Mouse (Mus musculus) ovary, postnatal 10 days (tissue): ENCODE measurements around the gene Usp12.

Experiments used
- DNase-seq: peaks from one replicate; pipeline ENCODE4 v3.0.0; 2022; ENCODE audit warnings: low spot score

The Usp12 gene

DNA sequence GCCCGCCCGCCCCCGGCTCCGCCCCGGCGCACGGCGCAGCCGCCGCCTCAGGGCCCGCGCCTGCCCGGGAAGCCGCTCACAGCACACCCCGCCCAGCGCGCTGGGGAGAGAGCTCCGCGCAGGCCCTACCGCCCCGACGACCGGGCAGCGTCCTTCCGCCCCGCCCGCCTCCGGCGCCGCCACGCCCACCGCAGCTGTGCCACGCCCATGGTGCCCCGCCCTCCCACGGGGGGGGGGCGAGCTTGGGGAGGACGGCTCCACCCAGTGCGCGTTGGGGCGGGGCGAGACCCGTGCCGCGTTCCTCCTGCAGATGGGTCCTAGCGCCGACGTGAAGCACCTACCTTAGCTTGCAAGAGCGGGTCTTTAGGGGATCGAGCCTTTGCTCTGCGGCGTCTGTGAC is at the start of gene Usp12:
TSS of gene Usp12 (minus strand) at position 154 of the 400 bp plus-strand sequence.
- peak; percentile 97 for DNase-seq

DNA sequence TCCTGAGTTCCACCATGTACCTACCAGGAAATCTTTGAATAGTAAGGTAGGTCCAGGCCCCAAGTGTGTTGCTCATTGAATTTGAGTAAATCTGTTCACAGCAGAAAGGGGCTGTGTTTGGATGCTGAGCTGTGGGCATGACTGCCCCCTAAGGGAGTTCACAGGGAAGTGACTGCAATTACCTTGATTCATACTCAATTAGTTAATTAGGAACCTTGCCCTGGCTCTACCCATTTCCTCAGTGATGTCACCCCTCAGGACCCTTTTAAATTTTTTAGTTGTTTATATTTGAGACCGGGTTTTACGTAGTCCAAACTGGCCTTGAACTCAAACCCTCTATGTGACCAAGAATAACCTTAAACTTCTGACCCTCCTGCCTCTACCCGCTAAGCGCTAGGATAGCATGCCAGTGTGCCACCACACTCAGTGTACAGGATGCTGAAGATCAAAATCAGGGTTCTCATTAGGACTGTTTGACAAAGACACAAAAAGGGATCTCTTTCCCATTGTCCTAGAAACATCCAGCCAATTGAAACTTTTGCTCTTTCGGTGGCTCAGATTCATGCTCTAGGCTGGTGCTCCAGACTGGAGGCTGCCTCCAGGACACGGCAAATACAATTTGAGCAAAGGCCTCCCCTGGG is 49.6 kb upstream of the Usp12 start:
- no peak for DNase-seq

DNA sequence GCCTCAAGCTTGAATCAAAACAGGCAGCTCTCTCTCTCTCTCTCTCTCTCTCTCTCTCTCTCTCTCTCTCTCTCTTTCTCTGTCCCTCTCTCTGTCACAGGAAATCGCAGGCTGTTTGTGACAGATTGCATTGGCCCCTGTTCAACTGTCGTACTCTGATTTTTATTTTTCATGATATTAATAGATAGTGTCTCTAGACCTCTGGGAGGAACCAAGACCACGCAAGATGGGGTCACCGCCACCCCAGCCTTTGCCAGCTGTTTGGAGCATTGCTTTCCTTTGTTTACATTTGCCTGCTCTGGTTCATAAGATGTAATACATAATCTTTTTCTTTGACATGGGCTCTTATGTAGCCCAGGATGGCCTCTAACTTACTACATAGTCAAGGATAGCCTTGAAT is 47.2 kb upstream of the Usp12 start:
- DNase-seq = no peak

DNA sequence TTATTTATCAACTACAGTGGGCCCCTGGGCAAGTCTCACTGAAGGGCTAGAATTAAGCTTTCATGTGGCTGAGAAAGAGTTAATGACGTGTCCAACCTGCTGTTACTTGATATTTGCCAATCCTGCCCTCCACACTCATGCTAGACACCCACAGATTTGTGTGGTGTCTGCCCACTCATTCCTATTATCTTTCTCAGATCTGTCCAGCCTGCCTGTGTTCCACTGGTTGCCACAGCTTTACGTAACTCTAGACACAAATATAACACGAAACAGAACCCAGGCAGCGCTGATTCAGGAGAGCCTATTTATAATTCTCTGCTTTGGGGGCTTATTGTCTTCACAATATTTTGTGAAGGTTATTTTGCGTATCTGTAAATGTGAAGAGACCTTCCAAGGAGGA is 46.5 kb upstream of the Usp12 start:
- DNase-seq = no peak

DNA sequence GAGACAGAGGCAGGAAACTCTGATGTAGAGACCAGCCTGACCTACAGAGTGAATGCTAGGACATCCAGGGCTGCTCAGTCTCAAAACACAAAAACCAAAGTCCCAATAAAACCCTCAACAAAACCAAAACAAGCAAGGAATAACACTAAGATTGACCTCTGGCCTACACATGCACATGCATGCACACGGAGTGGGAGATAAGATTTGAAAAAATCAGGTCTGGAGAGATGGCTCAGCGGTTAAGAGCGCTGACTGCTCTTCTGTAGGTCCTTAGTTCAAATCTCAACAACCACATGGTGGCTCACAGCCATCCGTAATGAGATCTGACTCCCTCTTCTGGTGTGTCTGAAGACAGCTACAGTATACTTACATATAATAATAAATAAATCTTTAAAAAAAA is 45.6 kb upstream of the Usp12 start:
- no peak for DNase-seq

DNA sequence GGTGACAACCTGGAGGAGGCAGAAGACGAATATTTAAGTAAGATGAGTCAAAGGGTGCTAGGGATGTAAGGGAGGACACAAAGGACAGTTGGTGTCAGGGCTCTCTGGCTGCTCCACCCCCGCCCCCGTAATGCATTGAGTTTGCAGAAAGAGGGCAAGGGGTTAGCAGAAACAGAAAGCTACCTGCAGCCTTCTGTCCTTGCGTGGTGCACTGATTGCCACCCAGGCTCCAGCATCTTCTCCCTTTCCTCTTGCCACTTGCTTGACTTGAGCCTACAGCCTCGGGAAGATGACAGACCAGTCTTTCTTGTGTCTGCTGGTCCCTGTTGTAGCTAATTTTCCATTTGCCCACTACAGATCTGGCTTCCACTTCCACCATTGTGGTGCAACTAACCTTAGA is 45.0 kb upstream of the Usp12 start:
- no peak for DNase-seq

DNA sequence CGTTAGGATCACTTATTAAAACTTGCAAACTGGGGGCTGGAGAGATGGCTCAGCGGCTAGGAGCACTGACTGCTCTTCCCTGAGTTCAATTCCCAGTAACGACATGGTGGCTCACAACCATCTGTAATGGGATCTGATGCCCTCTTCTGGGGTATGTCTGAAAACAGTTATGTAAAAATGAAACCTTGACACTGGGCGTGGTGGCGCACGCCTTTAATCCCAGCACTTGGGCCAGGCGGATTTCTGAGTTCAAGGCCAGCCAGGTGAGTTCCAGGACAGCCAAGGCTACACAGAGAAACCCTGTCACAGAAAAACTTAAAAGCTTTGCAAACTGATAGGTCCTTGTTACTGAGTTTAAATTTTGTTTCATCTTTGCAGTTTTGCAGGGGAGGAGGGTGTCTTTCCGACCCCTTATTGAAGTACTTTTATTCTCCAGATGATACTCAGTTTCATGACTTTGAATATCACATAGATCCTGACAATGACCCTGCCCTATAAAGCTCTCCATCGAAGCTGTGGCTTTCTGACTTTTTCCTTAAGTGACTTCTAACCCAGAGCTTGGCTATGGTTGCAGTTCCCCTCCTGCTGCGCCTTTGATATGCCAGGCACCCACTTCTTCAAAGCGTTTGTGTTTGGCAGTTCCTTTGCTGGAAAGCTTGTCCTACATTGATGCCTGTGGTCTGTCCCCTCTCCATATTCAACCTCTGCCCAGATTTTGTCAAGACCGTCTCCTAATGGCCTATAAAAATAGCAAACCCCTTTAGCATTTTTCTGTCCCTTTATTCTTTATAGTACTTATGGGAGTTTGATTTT is 44.2 kb upstream of the Usp12 start:
- no peak for DNase-seq

DNA sequence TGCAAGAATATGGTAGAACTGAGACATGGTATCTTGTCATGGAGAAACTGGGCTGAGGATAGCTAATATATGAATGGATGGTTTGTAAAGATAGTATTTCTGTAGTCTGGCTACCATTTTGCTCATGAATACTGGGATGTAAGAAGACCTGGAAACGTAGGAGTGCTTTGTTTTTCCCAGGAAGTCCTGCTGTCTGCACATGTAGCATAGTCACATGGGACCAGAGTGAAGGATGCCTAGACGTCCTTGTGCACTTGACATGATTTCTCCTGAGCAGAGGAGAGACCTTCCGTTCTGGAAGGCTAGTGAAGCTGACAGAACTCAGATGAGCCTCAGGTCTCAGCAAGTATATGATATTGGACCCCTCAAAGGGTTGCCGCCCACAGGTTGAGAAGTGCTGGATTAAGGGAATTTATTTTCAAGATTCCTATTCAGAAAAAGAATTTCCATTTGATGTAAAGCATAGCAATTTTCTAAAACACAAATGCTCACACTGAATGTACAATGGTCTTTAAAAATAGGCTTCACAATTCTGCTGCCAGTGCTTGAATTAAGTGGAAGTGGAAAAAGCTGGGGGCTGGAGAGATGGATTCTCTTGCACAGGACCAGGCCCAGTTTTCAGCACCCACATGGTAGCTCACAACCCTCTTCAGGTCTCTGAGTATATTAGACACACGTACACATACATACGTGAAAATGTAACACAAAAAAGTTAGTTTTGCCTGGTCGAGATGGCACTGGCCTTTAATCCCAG is 43.3 kb upstream of the Usp12 start:
- DNase-seq = no peak

DNA sequence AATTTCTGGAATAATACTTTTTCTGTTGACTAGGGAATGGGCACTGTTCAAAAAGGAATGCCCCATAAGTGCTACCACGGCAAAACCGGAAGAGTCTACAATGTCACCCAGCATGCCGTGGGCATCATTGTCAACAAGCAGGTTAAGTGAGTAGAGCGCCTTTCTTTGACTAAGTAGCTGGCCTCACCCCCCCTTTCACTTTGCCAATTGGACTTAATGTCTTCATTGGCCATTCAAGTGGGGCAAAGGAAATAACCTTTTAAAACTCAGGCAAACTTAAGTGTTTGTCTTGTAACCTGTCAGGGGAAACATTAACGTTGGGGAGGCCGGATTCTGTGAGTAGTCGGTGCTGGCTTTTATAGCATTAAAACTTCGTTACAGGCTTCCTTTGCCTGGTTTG is 40.2 kb upstream of the Usp12 start:
- no peak for DNase-seq

DNA sequence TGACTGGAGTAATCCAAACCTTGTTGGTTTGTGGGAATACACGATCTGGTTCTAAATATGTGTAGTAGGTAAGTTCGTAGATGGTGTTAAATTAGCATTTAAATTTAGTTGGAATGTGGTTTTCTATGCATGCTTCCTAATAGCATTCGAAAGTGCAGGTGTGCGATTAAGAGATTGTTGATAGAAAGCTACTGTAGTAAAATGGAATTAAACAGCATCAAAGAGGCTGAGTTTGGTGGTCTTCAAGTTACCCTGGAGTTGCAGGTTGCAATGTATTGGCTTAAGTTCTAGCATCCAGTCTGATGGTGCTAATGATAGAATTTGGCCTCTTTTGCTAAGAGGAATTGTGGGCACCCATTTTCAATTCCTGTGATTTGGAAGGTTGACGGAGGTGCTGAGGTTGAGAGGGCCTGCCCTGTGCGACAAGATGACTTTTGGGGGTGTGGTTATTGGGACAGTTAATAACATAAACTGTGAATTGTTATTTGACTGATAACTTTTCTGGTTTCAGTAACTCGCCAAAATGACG is 38.9 kb upstream of the Usp12 start:
- no peak for DNase-seq

DNA sequence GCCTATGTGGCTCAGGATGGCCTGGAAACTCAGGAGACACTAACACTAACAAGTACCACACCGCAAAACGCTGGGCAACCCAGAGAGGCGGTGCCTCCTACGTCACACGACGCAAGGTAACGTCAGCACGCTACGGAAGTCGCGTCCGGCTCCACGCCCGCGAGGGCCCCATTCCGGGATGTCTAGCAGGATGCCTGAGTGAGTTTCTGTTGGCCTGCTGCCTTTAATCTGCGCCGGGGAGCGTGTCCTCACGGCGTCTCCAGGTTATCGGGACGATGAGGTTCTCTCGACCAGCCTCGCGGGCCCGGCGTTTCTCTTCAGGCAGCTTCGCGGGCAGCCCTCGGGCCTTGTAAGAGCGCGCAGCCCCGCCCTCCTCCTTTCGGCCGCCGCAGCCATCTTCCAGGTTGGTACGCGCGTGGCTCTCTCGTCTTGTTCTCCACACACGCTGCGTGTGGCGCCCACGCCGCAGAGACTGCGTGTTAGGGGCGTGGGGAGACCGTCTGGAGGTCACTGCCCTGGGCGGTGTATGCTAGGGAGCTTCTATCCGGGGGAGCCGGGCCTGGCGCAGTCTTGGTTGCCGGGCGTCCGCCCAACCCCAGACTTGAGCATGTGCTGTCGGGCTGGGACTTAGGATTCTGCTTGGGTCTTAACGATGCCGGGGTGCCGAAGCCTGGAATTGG is 38.1 kb upstream of the Usp12 start, which contains the start of gene Rpl21:
TSS of gene Rpl21 (plus strand) at position 122 of the 680 bp plus-strand sequence.
- DNase-seq = peak; percentile 98

DNA sequence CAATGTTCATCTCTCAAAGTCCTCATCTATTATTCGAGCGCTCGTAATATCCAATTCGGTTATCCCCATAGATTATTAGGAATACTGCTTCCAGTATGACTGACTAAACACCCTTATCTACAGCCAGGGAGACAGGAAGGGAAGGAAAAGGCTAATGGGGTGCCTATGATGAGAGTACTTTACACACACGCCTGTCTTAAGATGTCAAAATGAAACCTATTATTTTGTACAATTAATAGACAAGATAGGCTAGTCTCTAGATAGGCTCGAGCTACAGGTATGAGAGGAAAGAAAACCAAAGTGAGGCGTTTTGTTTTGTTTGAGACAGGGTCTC is 37.6 kb upstream of the Usp12 start:
- DNase-seq = no peak

DNA sequence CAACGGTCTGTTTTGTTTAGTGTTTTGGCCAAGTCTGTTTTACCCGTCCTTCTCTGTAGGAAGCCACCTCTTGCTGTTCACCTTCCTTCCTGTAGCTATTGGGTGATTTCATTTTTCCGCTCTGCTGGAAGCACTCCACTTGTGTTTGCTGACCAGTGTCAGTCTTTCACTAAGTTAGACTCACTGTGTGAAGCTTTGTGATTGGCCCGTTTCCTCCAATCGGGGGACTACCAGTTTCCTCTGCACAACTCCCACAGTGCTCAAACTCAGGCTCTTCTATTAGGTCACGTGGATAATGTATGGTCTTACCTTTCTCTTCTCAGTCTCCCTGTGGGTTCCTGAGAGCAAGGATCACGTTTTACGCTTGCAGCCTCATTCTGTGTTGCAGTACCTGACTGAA is 34.7 kb upstream of the Usp12 start:
- DNase-seq = no peak

DNA sequence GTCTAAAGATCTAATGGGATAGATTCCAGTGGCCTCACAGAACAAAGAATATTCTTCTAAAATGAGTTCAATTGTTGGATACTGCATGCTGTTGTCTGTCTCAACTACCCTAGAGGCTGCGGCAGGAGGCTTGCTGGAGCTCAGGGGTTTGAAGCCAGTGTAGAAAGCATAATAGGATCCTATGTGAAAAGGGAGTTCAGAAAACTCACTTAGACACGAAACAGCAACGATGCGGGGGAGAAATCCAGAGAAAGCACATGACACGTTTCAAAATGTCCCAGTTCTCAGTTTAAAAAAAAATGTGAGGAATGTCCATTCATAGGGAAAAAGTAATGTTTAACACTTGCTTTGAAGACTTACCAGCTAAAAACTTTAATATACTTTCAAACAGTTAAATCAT is 28.2 kb upstream of the Usp12 start:
- no peak for DNase-seq

DNA sequence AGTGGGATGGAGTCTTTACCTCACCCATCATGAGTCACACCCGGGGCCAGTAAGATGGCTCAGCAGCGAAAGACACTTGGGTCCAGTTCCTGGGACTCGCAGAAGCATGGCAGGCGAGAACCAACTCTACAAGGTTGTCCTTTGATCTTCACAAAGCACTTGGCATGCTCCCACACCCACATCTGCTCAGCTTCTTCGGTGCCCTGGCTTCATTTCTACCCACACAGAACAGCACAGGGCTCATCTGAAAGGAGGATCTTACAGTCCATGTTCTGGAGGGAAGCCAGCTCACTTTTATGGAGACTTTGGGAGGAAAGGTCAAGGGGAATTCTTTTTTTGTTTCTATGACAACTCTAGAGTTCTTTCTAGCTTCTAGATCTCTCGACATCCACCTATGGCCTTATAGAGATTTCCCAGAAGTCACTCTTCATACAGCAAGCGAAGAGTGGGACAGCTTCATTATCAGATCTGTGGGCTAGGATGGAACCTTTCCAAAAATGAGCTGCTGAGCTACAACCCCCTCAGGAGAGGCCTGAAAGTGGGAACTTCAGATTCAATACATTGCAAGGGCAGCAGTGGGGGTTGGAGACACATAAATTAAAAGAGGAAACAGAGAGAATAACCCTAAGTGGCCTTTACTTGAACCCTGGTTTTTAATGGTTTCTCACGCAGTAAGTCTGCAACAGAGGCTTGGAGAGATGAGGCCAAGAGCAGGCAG is 24.3 kb upstream of the Usp12 start:
- no peak for DNase-seq

DNA sequence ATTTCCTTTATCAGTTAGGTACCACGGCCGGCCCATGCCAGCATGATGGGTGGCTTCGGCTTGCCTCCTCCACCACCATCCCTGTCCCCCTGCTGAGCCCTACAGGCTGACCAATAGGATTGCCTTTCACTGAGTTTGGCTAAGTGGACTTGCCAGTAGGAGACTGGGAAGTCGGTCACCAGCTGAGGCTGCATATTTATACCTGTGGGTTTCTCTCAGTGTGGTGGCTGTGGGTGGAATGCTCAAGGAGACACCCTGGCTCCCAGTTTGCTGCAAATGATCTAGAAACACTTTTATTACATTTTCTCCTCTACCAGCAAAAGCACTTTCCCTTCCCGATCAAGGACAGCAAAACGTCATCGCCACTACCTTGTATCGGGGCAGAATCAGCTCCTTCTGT is 22.8 kb upstream of the Usp12 start:
- no peak for DNase-seq

DNA sequence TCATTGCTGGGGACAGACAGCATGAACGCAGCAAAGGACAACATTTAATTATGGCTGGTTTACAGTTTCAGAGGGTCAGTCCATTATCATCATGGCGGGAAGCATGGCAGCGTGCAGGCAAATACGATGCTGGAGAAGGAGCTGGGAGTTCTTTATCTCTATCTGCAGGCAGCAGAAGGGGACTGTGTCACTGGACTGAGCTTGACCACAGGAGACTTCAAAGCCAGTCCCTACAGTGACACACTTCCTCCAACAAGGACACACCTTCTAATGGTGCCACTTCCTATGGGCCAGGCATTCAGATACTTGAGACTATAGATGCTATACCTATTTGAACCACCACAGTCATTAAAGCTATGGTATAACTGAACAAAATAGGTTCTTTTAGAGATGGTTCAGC is 20.6 kb upstream of the Usp12 start:
- no peak for DNase-seq

DNA sequence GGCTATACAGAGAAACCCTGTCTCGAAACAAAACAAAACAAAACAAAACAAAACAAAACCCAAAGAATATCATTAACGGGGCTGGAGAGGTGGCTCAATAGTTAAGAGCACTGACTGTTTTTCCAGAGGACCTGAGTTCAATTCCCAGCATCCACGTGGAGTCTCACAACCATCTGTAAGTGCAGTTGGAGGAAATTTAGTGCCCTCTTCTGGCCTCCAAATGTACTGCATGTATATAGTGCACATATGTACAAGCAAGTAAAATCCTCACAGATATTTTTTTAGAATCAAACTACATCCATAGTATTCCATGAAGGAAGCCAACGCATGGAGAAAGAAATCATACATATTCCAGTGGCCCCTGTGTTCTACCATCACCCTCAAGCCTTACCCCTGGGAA is 18.6 kb upstream of the Usp12 start:
- no peak for DNase-seq

DNA sequence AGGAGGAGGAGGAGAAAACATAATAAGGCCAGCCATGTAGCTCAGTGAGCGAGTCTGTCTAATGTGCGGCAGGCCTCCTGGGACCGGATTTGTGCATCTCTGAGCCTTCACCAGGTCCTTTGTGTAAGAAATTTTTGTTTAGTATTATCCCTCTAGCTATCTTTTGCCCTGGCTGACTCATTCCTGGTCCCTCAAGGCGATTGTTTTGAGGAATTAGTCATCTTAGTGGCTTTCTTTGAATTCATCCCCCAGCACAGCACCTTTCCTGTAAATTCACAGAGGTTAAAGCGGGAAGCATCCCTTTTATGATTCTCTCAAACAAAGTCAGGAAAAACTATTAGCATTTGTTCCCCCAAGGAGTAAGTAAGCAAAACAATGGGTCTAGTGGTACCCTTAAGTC is 18.1 kb upstream of the Usp12 start:
- DNase-seq = no peak

DNA sequence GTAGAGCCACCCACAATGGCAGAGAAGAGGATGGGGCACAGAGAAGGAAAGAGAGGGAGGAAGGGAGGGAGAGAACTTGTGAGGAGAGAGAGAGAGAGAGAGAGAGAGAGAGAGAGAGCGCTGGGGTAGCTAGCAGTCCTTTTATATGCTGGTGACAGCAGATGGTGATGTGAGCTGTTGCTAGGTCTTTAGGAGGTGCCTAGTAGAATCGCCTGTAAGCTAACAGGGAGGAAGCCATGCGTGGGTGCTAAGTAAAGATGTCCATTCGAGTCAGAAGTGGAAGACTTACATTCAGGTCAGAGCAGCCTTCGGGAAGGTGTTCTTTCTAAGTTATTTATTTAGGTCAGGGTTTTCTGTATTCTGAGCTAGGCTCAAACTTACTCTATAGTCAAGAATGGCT is 15.1 kb upstream of the Usp12 start:
- no peak for DNase-seq

DNA sequence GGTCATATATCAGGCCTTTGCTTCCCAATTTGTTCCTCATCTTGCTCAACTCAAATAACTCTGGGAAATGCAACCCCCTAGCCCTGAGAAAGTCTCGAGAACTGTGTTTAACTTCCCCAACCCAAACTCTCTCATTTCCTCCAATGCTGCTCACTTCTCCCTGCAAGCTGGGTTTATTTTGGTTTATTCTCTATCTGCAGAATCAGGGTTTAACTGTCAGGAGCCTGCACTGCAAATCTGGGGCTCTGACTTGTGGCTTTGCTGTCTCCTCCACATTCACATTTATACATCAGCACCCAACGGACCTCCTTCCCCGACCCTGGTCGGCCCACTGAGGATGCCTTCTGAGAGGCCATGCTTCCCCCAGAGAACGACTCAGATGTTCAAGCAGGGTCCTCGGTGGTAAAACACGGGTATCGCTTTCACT is 11.2 kb upstream of the Usp12 start:
- DNase-seq = no peak

DNA sequence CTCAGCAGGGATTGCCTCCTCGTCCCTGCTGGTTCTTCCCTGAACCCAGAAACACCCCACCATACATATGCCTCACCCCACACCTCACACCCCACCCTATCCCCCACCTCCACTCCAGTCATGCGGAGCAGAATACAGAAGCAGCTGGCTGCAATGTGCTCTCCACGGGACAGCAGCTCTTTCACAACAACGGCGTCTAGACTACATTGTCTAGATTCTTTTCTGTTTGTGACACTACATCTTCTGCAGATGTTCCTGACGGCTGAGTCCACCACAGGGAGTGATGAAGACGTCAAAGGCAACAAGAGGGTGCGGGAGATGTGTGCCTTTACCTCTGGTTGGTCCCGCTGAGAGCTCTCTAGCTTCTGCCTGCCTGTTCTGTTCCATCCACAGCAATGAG is 3.2 kb upstream of the Usp12 start:
- no peak for DNase-seq
